Mouse (Mus musculus): Measurements from ENCODE around the gene Unk. TPM values are rescaled to one million over a fixed set of nuclear protein-coding genes. Genes with fewer than 3 reads are reported as not detected.
"Not testable (repeated sequence)": the region's sequence is repeated elsewhere in the genome, so short reads cannot be mapped to it uniquely, and the experiment has no call there.

The Unk gene
- polyA plus RNA-seq, 1 experiment from 2014 or later, result 22.9 TPM

GRCm38 (mm10) chr11:116087194-116088130, 57.3 kb downstream of the Unk start:
- DNase-seq (ENCODE audit: low spot score), result peak; percentile 90

- no peak for DNase-seq (ENCODE audit: low spot score)
Observed at GRCm38 (mm10) chr11:116088188-116088587, 58.1 kb downstream of the Unk start.

- no peak for DNase-seq (ENCODE audit: low spot score)
Observed at GRCm38 (mm10) chr11:116088741-116089394, 58.7 kb downstream of the Unk start.

GRCm38 (mm10) chr11:116089545-116089944, 59.4 kb downstream of the Unk start:
- DNase-seq (ENCODE audit: low spot score), result no peak

GRCm38 (mm10) chr11:116091591-116091990, 61.5 kb downstream of the Unk start:
- no peak for DNase-seq (ENCODE audit: low spot score)

- not testable (repeated sequence) for DNase-seq (ENCODE audit: low spot score)
Observed at GRCm38 (mm10) chr11:116092959-116093358, 62.8 kb downstream of the Unk start.

GRCm38 (mm10) chr11:116093771-116094565, 63.8 kb downstream of the Unk start:
- DNase-seq (ENCODE audit: low spot score), result no peak

- DNase-seq (ENCODE audit: low spot score), result no peak
Observed at GRCm38 (mm10) chr11:116095573-116095972, 65.5 kb downstream of the Unk start.

GRCm38 (mm10) chr11:116096213-116097108, 66.3 kb downstream of the Unk start:
- no peak for DNase-seq (ENCODE audit: low spot score)

GRCm38 (mm10) chr11:116098711-116099460, 68.8 kb downstream of the Unk start:
- DNase-seq (ENCODE audit: low spot score), result no peak

GRCm38 (mm10) chr11:116099462-116099861, 69.3 kb downstream of the Unk start:
- DNase-seq (ENCODE audit: low spot score), result no peak

GRCm38 (mm10) chr11:116100385-116100784, 70.3 kb downstream of the Unk start:
- no peak for DNase-seq (ENCODE audit: low spot score)

- DNase-seq (ENCODE audit: low spot score), result no peak
Observed at GRCm38 (mm10) chr11:116100839-116101238, 70.7 kb downstream of the Unk start.

GRCm38 (mm10) chr11:116101931-116102381, 71.8 kb downstream of the Unk start:
- no peak for DNase-seq (ENCODE audit: low spot score)

GRCm38 (mm10) chr11:116102472-116102871, 72.3 kb downstream of the Unk start:
- no peak for DNase-seq (ENCODE audit: low spot score)

- no peak for DNase-seq (ENCODE audit: low spot score)
Observed at GRCm38 (mm10) chr11:116103572-116103971, 73.5 kb downstream of the Unk start.

- peak; percentile 12 for DNase-seq (ENCODE audit: low spot score)
Observed at GRCm38 (mm10) chr11:116104006-116104646, 74.0 kb downstream of the Unk start.

GRCm38 (mm10) chr11:116105065-116105464, 74.9 kb downstream of the Unk start:
- DNase-seq (ENCODE audit: low spot score), result no peak
